Mouse (Mus musculus): Measurements from ENCODE around the gene Fez1.
A peak's percentile ranks its signal among the peaks of the same experiment; 100 is the strongest.

The Fez1 gene

DNA sequence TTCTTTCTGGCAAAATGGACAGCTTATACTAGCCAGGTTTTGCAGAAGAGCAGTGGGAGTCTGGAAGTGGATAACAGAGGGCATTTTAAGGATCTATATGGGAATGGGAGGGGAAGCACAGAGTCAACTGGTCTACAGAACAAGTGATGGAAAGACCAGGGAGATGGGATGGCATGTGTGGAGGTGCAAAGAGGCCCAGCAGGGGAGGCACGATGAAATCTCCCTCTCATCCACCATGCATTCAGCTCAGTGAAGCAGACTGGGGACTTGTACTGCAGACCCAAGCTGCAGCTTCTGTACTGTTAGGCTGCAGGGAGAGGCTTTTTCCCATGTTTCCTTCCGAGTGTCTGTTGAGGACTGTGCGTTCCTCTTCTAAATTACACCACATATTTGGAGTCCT is 12.2 kb downstream of the Fez1 start:
- DNase-seq (ENCODE audit: low spot score): no peak

DNA sequence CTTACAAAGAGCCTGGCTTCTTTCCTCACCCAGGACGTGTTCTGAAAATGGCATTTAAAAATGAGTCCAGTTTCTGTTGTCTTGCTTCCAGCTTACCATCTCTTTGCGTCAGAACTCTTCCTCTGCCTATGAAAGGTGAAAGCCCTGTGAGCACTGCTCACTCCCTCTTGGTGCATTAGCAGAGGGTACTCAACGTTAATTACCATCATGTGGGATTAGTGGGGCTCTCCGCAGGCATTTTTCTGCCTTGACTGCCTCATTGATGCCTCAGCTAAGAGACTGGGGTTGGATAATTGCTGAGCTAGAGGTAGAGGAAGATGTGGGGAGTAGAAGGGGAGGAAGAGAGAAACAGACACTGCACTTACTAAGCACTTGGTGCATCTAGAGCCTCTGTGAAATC is 24.7 kb downstream of the Fez1 start:
- DNase-seq (ENCODE audit: low spot score): no peak

DNA sequence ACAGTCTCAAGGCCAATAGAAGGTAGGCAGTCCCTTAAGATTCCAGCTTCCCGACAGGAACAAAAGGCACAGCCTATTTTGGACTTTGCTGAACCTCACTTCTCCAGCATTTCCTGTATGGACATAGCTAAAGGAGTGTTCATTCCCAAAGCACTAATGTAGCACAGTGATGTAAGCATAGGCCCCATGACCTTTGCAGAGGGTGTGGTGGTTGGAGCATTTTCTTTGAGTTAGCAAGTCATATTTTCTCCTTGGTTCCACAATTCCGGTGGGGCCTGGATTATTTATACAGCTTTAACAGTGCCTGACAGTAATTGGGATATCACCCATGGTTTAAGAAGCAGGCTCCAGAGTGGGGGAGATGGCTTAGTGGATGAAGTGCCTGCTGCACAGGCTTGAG is 27.0 kb downstream of the Fez1 start:
- no peak for DNase-seq (ENCODE audit: low spot score)

DNA sequence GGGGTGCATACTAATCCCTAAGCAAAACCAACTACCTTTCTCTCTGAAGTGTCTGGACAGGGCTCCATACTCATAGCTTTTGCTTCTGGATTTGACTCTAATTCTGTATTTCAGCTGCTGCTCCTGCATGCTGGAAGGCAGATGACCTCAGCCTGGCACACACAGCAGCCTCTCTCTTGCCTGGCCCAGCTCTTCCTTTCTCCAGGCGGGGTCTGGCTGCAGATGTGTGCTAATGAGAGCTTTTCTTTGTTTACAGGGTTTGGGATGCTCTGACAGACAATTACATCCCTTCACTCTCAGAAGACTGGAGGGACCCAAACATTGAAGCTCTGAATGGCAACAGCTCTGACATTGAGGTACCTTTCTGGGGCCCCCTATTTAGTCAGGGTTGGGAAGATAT is 28.4 kb downstream of the Fez1 start:
- DNase-seq (ENCODE audit: low spot score): no peak

DNA sequence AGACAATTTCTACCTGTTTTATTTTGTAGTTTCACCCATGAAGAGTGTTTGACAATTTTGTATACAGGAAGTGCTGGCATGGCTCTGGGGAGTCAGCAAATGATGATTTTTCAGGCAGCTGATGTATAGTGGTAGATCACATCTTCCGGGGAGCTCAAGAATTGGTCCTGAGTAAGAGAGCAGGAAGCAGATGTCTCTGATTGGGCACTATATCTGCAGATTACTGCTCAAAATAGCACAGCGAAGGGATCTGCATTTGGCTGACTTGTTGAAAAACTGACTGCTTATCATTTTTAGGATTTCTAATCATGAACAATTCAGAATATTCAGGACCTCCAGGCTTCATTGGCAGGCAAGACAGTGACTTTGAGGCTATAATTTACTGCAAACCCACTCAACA is 30.5 kb downstream of the Fez1 start:
- DNase-seq (ENCODE audit: low spot score): no peak

DNA sequence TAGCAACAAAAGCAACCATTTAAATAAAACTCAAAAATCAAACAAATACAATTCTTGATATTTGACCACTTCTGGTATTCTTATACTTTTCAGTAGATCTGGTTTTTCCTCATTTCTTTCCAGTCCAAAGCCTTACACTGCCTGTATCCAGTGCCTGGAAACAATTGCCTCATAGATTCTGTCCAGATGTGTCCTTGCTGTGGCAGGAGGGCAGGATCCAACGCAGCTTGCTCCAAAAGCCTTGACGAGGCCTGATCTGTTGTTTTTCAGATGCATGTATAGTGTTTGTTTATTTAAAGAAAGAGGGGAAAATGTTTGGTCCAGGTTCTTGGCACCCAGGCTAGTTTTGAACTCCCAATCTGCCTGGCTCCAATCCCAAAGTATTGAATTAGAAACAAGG is 34.7 kb downstream of the Fez1 start:
- no peak for DNase-seq (ENCODE audit: low spot score)

DNA sequence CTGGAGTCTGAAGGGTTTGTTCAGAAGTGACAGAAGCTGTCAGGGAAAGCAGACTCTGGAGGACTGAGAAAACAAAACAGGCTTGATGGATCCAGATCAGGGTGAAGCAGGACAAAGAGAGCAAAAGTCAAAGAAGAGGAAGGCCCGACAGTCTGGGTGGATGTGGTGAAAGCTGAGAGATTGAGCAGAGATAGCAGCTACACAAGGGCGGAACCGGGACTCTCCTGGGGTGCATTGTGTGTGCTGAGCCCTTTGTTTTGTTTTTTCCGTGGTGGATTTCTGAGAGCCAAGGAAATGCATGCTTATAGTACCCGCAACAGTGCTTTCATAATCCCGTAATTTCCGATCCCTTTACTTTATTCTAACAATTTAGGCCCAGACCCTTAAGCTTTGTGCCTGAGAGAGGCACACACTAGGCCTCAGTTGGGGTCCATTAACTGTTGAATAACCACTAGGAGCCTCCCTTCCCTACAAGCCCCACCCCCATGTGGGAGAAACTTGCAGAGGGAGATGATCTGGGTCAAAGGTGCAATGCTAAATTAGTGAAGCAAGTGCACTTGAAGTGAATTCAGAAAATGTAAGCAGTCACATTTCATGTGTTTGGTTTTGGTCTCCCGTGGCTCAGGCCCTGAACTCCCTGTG is 35.9 kb downstream of the Fez1 start:
- no peak for DNase-seq (ENCODE audit: low spot score)

DNA sequence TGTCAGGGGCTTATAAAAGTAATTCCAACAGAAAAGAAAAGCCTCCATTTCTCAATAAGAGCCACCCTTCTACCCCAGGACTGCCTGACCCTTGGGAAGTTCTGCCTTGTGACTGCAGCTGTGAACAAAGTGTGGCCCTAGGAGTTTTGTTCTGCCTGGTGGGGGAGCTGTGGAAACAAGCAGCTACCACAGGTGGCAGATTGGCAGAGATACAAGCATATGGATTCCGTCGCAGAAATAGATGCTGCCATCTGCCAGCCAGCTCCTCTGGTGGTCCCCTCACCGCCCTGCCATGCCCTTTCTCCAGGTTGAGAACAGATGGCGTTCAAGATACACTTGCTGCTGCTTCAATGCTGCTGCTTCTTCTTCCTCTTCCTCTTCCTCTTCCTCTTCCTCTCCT is 37.0 kb downstream of the Fez1 start:
- no peak for DNase-seq (ENCODE audit: low spot score)

DNA sequence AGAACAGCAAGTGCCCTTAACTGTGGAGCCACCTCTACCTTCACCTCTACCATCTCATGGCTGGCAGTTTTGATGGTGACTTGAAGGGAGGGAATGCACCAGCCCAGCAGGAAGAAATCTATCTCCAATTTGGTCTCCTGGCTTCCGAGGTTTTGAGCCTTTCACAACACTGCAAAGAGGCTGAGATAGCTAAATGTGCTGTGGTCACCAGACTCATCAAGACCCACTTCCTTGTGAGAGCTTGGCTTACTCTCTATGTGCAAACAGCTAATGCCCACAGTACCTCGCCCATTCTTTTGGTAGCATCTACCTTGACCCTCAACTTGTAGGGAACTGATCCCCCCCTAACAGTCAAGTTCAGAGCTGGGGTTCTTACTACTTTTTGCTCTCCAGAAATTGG is 40.9 kb downstream of the Fez1 start:
- no peak for DNase-seq (ENCODE audit: low spot score)

DNA sequence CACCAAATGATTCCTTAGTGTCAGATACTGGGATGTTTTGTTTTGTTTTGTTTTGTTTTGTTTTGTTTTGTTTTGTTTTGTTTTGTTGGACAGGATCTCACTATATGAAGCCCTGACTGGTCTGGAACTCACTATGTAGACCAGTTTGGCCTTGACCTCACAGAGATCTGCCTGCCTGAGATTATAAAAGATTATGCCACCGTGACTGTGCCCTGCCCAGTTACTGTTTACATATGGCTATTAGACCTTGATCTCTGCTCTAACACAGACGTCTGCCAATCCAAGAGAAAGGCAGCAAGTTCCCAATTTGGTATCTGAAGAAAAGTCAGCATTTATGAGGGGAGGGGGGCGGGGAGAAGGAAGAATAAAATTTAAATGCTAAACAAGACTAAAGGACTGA is 42.0 kb downstream of the Fez1 start:
- DNase-seq (ENCODE audit: low spot score): no peak

DNA sequence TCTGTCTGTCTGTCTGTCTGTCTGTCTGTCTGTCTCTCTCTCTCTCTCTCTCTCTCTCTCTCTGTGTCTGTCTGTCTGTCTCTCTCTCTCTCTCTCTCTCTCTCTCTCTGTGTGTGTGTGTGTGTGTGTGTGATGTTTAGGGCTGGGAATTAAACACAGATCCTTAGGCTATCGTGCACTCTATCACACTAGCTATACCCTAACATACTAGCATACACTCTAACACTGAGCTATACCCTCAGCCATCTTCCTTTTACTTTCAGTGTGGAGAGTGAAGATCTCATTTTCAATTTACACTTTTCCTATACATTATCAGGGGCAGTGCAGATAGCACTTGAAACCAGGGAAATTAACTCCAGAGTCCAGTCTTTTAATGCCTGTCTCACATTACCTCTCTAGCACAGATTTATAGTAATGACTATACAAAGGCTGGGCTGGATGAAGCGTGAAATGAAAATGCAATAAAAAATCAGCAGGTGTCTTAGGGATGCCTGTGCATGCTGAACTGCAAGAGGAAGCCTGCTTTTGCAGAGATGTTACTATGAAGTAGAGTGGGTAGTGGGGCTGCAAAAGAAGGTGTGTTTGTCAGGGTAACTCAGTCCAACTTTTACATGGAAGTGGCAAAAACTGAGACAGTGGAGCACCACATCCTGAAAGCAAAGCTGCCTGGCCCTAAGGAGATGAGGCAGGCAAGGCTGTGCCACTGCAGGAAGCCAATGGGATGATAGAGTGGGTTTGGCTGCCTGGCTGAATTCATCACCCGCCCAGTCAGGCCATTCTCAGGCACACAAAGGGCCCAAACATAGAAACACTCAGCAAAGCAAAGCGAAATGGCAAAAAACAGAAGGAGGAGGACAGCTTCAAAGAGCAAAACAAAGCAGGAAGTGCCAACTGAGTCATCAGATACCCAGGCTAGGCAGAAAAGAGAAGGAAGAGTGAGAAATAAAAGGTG is 43.5 kb downstream of the Fez1 start:
- no peak for DNase-seq (ENCODE audit: low spot score)

DNA sequence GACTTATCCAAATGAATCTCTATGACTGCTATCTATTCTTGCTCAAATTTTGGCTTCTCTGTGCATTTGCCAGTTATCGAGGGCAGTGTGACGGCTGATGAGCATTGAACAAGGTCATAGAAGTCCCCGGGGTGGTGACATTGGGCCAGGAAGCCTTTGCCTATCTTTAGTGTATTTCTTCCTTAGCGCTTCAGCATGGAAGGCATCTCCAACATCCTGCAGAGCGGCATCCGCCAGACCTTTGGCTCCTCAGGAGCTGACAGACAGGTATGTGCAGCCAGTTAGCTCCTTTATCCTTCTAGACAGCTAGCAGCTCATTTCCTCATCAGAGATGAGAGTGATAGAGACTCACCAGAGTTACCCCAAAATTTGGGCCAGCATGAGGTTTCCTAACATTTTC is 47.0 kb downstream of the Fez1 start:
- DNase-seq (ENCODE audit: low spot score): no peak

DNA sequence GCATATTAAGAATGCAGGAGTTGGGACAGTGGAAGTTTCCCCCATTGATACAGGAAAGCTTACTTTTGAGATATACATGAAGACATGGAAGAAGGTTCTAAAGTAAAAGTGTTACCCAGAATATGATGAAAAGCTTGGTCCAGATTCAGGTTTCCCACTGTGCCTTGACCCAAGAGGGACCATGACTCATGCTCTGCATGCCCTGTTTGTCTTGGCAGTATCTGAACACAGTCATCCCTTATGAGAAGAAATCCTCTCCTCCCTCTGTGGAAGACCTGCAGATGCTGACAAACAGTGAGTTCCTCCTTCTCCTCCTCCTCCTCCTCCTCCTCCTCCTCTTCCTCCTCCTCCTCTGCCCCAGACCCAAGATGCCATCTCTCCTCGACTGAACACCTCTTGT is 48.6 kb downstream of the Fez1 start:
- DNase-seq (ENCODE audit: low spot score): no peak

DNA sequence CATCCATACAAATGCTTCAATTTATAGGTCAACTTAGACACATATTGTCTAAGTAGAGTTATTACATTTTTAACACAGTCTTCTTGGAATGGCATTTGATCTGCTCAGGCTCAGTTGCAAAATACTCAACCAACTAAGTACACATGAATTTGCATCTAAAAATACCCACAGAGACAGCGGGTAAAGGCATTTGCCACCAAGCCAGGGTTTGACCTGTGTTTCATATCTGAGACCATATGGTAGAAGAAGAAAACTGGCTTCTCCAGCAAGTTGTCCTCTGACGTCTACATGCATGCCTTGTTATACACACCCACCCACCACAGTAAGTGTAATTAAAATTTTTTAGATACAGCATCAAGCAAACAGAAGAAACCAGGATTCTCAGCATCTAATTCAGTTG is 52.1 kb downstream of the Fez1 start:
- no peak for DNase-seq (ENCODE audit: low spot score)

DNA sequence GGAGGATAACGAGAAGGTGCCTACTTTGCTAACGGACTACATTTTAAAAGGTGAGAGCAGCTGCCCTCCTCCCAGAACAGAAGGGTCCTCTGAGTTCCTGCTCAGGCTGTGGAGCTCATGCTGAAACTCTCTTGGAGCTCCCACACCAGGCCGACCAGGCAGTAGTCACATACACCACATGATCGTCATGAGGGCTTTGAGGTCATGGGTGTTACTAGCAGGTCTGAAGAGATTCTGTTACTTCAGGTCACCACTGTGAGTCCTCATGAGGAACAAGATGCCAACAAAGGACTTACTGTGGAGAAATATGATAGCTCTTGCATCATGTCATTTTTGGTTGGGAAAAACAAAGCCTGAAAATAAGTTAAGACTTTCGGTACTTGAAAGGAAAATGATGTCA is 54.6 kb downstream of the Fez1 start:
- no peak for DNase-seq (ENCODE audit: low spot score)

DNA sequence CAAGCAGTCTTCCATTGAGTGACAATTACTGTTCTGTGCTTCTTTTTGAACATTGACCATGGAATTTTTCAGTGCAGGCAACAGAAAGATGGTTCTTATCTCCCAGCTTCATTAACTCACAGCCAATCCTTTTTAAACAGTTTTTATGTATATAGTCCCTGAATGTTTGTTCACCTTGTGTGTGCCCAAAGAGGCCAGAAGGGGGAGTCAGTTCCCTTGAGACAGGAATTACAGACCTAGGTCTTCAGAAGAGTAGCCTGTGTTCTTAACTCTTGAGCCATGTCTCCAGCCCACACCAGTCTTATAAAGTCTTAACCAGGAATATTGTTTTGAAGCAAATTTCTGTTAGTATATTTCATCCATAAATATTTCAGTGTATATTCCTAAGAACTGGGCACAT is 55.1 kb downstream of the Fez1 start:
- no peak for DNase-seq (ENCODE audit: low spot score)

DNA sequence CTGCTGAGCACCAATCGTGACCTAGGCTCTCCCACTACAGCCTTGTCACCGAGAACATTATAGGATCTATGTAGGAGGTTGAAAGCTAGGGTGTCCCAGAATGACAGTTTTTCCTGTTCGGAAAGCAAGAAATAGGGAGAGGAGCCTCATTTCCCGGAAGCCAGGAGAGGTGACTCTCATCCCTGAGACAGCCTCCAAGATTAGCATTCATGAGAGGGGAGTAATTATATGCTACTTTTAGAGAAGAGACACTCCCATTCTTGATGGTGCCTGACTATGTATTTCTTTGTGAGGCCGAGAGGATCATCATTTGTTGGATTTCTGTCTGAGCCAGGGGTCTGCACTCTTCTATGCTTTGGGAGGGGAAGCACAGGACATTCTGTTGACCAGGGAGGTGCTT is 60.0 kb downstream of the Fez1 start:
- DNase-seq (ENCODE audit: low spot score): no peak

DNA sequence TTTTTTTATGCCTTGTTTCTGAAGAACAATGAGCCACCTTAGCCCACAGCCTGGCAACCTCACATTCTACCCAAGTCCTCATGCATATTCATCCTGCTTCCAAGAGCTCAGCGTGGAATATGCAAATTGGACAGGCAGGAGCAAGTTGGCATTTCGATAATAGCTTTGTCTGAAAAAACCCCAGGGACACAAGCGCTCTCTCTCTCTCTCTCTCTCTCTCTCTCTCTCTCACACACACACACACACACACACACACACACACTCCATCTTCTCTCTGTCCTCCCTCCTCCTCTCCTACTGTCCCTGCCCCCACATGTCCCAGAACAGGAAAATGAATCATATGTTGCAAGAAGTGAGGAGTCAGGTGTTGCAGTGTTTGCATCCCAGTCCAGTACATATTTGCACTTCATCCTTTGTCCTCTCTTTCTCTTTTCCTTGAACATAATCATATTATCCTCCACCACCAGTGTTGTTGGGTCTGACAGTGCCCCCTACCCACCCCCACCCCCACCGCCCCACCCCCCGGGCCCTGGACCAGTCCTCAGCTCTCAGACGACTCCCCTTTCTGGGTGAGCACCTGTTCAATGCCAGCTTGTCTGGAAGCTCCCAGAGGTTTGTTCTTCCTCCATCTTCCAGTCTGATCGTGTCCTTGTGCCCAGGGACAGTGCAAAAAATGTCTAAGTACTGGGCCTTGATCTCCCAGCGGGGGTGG is 60.5 kb downstream of the Fez1 start:
- no peak for DNase-seq (ENCODE audit: low spot score)

DNA sequence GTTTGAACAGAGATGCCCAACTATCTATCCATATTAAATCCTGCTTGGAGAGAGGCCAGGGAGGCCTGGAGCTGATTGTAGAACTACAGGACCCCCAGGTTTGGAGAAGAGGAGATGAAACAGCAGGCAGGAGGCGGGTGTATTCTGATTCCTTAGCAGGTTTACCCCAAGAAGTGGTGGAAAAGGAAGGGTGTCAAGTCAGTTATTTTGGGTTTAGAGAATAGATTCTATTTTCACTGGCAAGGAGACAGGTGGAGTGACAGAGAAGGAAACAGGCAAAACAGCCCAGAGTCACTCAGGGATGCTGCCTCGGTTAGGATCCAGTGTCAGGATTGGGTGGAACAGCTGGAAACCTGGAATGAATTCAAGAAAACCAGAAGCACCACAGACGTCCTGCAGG is 61.9 kb downstream of the Fez1 start:
- no peak for DNase-seq (ENCODE audit: low spot score)

DNA sequence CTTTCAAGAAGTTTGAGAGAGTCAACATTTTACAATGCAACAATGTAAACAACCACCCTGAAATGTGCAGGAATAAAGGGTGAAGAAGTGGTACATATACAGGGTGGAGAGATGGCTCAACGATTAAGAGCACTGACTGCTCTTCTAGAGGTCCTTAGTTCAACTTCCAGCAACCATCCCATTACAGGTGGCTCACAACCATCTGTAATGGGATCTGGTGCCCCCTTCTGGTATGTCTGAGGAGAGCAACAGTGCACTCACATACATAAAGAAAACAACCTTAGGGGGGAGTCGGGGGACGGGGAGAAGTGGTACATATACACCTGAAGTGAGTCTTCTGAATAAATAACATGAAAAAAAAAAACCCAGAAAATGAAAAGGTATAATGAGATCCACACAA is 63.6 kb downstream of the Fez1 start:
- DNase-seq (ENCODE audit: low spot score): peak; percentile 19

DNA sequence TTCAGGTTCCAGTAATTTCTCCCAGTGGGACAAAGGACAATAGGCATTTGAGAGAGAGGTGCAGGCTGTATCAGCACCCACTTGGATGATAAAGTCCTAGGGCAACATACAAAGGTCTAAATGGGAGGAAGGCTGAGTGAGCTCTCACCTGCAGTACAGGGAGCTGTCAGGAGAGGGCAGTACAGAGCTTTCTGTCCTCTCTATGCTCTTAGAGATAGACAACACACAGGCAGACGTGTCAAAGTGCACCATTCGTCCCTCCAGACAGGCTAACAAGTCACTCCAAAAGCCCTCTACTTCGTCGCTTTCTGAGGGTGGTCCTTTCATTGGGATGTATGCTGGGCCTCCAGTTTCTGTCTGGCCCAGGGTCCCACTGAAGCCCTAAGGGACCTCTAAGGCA is 68.9 kb downstream of the Fez1 start:
- DNase-seq (ENCODE audit: low spot score): peak; percentile 40

DNA sequence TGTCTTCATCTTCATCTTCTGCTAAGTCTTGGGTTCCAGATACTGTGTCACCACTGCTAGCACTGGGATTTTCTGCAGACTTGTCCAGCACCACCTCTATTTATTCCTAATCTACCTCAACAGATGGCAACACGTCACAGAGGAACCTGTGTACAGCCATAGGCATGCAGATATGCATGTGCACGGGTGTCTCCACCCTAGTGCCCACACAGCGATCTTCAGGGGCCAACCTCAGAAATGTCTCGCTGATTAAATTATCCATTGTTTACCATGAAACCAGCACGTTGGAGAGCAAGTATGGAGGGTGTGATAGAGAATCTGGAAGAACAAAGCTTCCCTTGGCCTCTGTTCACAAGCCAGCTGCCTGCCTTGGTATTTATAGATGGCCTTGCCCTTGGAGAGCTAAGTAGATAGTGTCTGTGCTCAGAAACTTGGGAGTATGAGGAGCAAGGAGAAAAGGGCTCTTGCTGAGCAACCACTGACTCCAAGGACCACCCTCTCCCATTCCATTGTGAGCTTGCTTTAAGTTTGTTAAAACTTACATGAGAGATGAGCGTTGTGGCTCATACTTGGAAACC is 71.8 kb downstream of the Fez1 start:
- DNase-seq (ENCODE audit: low spot score): no peak

DNA sequence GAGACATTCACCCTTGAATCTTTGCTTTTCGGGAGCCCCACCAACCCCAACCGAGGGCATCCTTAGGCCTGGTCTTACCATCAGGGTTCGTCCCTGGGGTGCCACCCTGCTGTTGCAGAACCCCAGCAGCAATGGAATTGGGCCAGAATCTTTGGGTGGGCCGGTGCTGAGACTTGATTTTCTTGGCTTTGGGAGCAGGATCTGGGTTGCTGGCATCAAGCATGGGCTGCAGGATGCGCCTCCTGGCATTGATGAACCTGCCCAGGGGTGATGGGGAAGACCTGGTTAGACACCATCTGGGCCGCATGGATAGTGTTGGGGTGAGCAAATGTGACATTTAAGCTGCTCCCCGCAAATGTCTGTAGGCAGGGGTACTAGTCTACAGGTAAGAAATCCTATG is 72.6 kb downstream of the Fez1 start:
- DNase-seq (ENCODE audit: low spot score): no peak
